Mouse (Mus musculus): Measurements from ENCODE around the gene Tepsin. TPM values are rescaled to one million over a fixed set of nuclear protein-coding genes. Genes with fewer than 3 reads are reported as not detected.

Gene Tepsin
- polyA plus RNA-seq, 1 experiment: 28.5 TPM

DNA sequence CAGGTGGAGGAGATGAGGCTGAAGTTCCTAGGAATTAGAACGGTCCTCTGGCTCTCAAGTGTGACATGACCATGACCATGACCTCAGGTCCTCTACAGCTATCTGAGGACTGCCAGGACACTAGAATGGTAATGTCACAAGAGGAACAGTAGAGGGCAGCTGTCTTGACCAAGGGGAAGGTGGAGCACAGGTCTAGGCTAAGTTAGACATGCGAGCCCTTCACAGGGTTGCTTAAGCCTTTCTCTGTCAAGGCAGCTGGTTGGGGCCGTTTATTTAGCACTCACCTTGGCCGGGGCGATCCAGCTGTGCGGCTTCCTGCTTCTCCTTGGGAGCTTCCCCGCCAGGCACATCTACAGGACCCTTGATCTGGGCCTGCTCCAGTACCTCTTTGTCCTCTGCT is 12.0 kb upstream of the Tepsin start:
- Histone ChIP-seq H3K36me3 (ENCODE audit: control insufficient read depth, insufficient read depth, low read length) (no peaks in the 10 kb centered on the region), H3K27me3 (replicated peaks; ENCODE audit: control insufficient read depth, insufficient read depth, low read length) (no peaks in the 10 kb centered on the region), H3K4me1 (ENCODE audit: control insufficient read depth, insufficient read depth, low read length) (peaks cover 14% of the 10 kb centered on the region), H3K4me3 (ENCODE audit: insufficient read depth, low read depth, low read length) (no peak overlapping the region), H3K27ac (ENCODE audit: insufficient read depth, low read depth, low read length) (no peak overlapping the region)
- 65% methylated on average over 7 of the region's 7 CpGs for WGBS
- no peak for TF ChIP-seq POLR2A (IDR thresholded peaks at IDR 0.05; ENCODE audit: low read depth, low read length)
- peak; percentile 48 for TF ChIP-seq CTCF (conservative IDR thresholded peaks at IDR 0.05; ENCODE audit: insufficient read depth, insufficient read length, low read depth, low read length)
- DNase-seq: no peak

GRCm38 (mm10) chr11:120109558-120110210 is 11.2 kb upstream of the Tepsin start:
- DNase-seq: peak; percentile 57
- no peak overlapping the region for H3K27ac ChIP-seq (ENCODE audit: insufficient read depth, low read depth, low read length)

DNA sequence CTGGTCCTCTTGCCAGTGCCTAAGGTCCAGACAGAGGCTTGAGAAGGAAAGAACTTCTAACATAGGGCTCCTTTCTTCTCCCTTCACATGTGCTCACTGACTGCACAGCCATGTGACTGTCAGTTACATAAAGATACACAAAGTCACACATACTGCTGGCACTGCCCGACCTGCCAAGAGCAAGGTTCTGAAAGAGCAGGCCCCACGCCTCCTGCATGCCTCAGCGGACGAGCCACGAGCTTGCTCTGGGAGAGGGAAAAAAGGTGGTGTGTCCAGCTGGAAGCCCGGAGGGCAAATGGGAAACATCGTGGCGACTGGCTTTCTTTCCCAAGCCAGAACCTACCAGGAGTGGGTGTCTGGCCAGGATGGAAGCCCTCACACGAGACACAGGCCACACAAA is 9.3 kb upstream of the Tepsin start:
- Histone ChIP-seq H3K4me3 (ENCODE audit: insufficient read depth, low read depth, low read length) (no peak overlapping the region), H3K27ac (ENCODE audit: insufficient read depth, low read depth, low read length) (peak overlapping the region; percentile 24), H3K36me3 (ENCODE audit: control insufficient read depth, insufficient read depth, low read length) (no peaks in the 10 kb centered on the region; the same call in 1 of the 2 replicates), H3K4me1 (ENCODE audit: control insufficient read depth, insufficient read depth, low read length) (peaks cover 14% of the 10 kb centered on the region), H3K27me3 (replicated peaks; ENCODE audit: control insufficient read depth, insufficient read depth, low read length) (no peaks in the 10 kb centered on the region)
- 40% methylated on average over 9 of the region's 9 CpGs for WGBS
- DNase-seq: peak; percentile 64
- no peak for TF ChIP-seq CTCF (conservative IDR thresholded peaks at IDR 0.05; ENCODE audit: insufficient read depth, insufficient read length, low read depth, low read length)
- TF ChIP-seq POLR2A (IDR thresholded peaks at IDR 0.05; ENCODE audit: low read depth, low read length): no peak

More at GRCm38 (mm10) chr11:120109558-120110210, 11.2 kb upstream of the Tepsin start:
- no peak overlapping the region for H3K4me3 ChIP-seq (ENCODE audit: insufficient read depth, low read depth, low read length)
- H3K36me3 ChIP-seq (ENCODE audit: control insufficient read depth, insufficient read depth, low read length): no peaks in the 10 kb centered on the region
- TF ChIP-seq POLR2A (IDR thresholded peaks at IDR 0.05; ENCODE audit: low read depth, low read length) (no peak), CTCF (conservative IDR thresholded peaks at IDR 0.05; ENCODE audit: insufficient read depth, insufficient read length, low read depth, low read length) (no peak)
- no peaks in the 10 kb centered on the region for H3K27me3 ChIP-seq (replicated peaks; ENCODE audit: control insufficient read depth, insufficient read depth, low read length)
- 44% methylated on average over 14 of the region's 14 CpGs for WGBS
- H3K4me1 ChIP-seq (ENCODE audit: control insufficient read depth, insufficient read depth, low read length): peaks cover 14% of the 10 kb centered on the region

DNA sequence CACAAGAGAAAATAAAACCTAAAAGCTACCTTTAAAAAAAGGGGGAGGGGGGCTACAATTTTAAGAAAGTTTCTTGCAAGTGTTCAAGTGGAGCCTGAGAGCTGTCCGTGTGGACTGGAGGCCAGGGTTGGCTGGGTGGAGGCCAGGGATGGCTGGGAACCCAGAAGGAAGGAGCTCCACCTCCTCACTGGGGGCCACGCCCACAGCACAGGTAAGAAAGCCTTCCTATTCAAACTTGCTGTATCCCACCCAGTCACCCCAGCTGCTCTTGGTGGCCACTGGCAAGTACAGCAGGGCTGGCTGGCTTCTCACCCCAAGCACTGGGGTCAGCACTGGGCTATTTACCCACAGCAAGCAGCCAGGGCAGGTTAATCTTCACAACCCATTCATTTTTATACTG is 8.5 kb upstream of the Tepsin start:
- H3K27ac ChIP-seq (ENCODE audit: insufficient read depth, low read depth, low read length): peak overlapping the region; percentile 24; the same call in 1 of the 2 replicates
- no peaks in the 10 kb centered on the region for H3K27me3 ChIP-seq (replicated peaks; ENCODE audit: control insufficient read depth, insufficient read depth, low read length)
- TF ChIP-seq POLR2A (IDR thresholded peaks at IDR 0.05; ENCODE audit: low read depth, low read length): no peak
- TF ChIP-seq CTCF (conservative IDR thresholded peaks at IDR 0.05; ENCODE audit: insufficient read depth, insufficient read length, low read depth, low read length): no peak
- no peaks in the 10 kb centered on the region; the same call in 1 of the 2 replicates for H3K36me3 ChIP-seq (ENCODE audit: control insufficient read depth, insufficient read depth, low read length)
- no peak for DNase-seq
- H3K4me3 ChIP-seq (ENCODE audit: insufficient read depth, low read depth, low read length): no peak overlapping the region
- H3K4me1 ChIP-seq (ENCODE audit: control insufficient read depth, insufficient read depth, low read length): peaks cover 14% of the 10 kb centered on the region
- WGBS: 58% methylated on average over 2 of the region's 2 CpGs

- Histone ChIP-seq H3K4me3 (ENCODE audit: insufficient read depth, low read depth, low read length) (no peak overlapping the region), H3K27me3 (replicated peaks; ENCODE audit: control insufficient read depth, insufficient read depth, low read length) (no peaks in the 10 kb centered on the region), H3K4me1 (ENCODE audit: control insufficient read depth, insufficient read depth, low read length) (peaks cover 6% of the 10 kb centered on the region; the same call in 1 of the 2 replicates), H3K36me3 (ENCODE audit: control insufficient read depth, insufficient read depth, low read length) (no peaks in the 10 kb centered on the region; the same call in 1 of the 2 replicates), H3K27ac (ENCODE audit: insufficient read depth, low read depth, low read length) (no peak overlapping the region)
- TF ChIP-seq CTCF (conservative IDR thresholded peaks at IDR 0.05; ENCODE audit: insufficient read depth, insufficient read length, low read depth, low read length) (no peak), POLR2A (IDR thresholded peaks at IDR 0.05; ENCODE audit: low read depth, low read length) (no peak)
- no peak for DNase-seq
- WGBS: 92% methylated on average over 3 of the region's 3 CpGs
Observed at GRCm38 (mm10) chr11:120103431-120103997, 5.0 kb upstream of the Tepsin start.

DNA sequence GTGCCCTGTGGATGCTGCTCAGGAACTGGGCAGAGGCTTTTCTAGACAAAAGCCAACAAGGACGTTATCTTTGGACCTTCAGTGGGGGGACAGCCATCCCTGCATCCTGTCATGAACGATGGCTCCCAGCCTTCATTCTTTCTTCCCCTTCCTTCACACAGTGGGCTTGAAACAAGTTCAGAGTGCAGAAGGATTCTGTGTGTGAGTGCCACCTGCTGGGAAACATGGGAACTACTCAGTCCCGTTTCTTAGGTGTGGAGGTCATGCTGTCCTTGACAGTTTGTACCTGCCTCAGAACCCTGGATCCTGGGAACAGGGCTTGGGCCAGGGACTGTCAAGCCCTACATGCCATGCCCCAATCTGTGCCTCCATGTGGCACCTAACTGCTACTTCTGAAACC is 2.5 kb upstream of the Tepsin start:
- peak; percentile 86 for DNase-seq
- H3K4me1 ChIP-seq (ENCODE audit: control insufficient read depth, insufficient read depth, low read length): peaks cover 2% of the 10 kb centered on the region; the same call in 1 of the 2 replicates
- no peaks in the 10 kb centered on the region; the same call in 1 of the 2 replicates for H3K36me3 ChIP-seq (ENCODE audit: control insufficient read depth, insufficient read depth, low read length)
- H3K27ac ChIP-seq (ENCODE audit: insufficient read depth, low read depth, low read length): peak overlapping the region; percentile 27; the same call in 1 of the 2 replicates
- TF ChIP-seq POLR2A (IDR thresholded peaks at IDR 0.05; ENCODE audit: low read depth, low read length): no peak
- peak; percentile 86 for TF ChIP-seq CTCF (conservative IDR thresholded peaks at IDR 0.05; ENCODE audit: insufficient read depth, insufficient read length, low read depth, low read length)
- no peak overlapping the region for H3K4me3 ChIP-seq (ENCODE audit: insufficient read depth, low read depth, low read length)
- WGBS: under 1% methylated on average over 3 of the region's 3 CpGs
- H3K27me3 ChIP-seq (replicated peaks; ENCODE audit: control insufficient read depth, insufficient read depth, low read length): no peaks in the 10 kb centered on the region
